Mouse (Mus musculus) heart, postnatal 10 days (tissue): ENCODE data around the gene Copb1. TPM values are rescaled to one million over a fixed set of nuclear protein-coding genes. Genes with fewer than 3 reads are reported as not detected.
A peak's percentile ranks its signal among the peaks of the same experiment; 100 is the strongest.

Experiments
- DNase-seq, 2 experiments: peaks; one replicate each; pipeline ENCODE4 v3.0.0; 2021
- intact Hi-C: fragments of 180-260 bp; cut with DNase I; formaldehyde crosslinking; loops from one replicate; pipeline ENCODE4 v1.15.1; 2025
- total RNA-seq, 2 experiments: library from RNA; stranded (reverse); gene quantifications; 2 replicates each; pipeline ENCODE4 v1.2.3; 2021

Gene Copb1
- total RNA-seq, 2 experiments from 2014 or later = 63.3 to 68.6 TPM

DNA sequence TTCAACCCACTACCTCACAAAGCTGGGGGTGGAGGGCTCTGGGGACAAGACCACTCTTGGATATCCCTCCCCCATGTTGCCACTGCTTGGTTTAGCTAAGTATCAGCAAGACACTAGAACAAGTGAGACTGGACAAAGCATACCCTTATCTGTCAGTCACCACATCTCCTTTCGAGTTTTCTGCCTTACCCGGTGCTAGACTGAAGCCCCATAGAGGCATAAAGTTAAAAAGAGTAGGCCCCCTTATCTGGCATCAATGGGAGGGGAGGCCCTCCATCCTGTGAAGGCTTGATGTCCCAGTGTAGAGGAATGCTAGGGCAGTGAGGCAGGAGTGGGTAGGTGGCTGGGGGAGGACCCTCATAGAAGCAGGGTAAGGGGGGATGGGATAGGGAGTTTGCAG lies 77.9 kb downstream of the Copb1 start:
- intact Hi-C loops = no loop called here
- no peak for DNase-seq

DNA sequence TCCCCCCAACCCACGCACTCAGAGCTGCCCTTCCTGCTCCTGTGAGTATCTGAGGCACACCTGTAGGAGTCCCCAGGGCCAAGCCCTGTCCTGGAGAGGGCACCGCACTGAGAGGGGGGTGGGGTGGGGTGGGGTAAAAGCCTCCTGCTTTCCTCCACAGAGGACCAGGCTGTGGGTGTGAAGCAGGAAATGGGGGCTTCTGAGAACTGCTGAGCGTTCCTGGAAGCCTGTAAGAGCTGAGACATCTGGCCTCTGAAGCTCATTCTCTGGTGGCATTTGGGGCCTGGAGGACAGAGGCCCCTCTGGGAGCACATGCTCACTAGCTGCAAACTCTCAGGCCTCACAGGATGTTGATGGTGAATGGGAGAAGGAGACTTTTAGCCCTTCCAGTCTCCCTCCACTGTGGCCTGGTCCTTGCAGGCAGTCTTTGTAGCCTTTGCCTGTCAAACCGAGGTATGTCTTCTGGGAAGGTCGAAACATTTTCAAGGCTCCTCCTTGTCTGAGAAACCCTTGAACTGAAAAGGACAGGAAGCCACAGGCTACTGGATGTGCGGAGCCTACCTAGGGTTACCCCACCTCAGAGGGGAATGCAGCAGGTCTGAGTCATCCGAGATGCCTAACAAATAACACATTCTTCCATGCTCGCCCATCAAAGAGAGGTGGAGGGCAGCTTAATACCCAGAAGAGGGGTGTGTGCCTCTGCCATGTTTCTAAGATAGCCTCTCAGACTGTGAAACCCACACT lies 83.0 kb downstream of the Copb1 start:
- intact Hi-C loops = no loop called here
- DNase-seq = peak; percentile 33 to 40

DNA sequence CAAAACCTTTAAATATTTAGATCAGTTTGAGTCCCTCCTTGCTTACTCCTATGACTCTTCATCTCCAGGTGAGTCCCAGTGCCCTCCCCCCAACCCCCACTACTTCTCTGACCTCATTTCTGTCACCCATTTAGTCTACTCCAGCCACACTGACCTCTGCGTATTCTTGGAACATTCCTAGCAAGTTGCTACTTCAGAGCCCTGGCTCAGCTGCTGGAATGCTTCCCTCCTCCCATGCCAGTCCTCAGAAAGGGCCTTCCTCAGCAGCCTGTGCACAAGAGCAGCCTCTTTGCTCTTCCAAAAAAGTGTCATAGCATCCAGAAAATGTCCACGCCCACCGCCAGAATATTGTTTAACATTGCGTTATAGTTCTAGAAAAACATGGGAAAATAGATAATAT lies 84.5 kb downstream of the Copb1 start:
- intact Hi-C loops = no loop called here
- peak; percentile 47 to 50 for DNase-seq

DNA sequence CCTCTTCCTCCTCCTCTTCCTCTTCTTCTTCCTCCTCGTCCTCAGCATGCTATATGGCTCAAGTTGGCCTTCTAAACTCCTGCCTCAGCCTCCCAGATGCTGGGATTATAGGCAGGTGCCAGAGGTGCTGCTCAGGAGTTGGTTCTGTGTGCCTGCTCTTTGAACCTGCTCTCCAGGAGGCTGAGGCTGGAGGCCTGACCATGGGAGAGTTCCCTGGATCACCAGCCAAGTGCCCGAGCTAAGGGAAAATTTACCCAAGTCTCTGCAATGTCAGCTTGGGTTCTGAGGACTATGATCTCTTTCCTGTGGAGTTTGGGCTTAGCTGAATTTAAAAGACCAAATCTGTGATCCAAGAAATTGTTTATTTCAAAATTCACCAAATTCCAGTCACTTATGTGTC lies 85.1 kb downstream of the Copb1 start:
- no peak for DNase-seq
- intact Hi-C loops = no loop called here

Other genes starting within 250 kb of the Copb1 start
- gene Rras2, start 136.9 kb downstream of the Copb1 start, total RNA-seq = 10 to 100 TPM; 50.2 to 66.9 TPM
- gene Psma1, start 21.4 kb upstream of the Copb1 start, total RNA-seq = 100 to 1,000 TPM; 143 to 147 TPM
- gene Pde3b, start 160.6 kb upstream of the Copb1 start, total RNA-seq = 10 to 100 TPM in 1 of 2 experiments, 1 to 10 TPM in 1; 9.1 to 13.9 TPM